Mouse (Mus musculus): ENCODE data around the gene Frrs1l. TPM values are rescaled to one million over a fixed set of nuclear protein-coding genes. Genes with fewer than 3 reads are reported as not detected.

The Frrs1l gene
- polyA plus RNA-seq, 1 experiment from 2014 or later, result 0.39 TPM

DNA sequence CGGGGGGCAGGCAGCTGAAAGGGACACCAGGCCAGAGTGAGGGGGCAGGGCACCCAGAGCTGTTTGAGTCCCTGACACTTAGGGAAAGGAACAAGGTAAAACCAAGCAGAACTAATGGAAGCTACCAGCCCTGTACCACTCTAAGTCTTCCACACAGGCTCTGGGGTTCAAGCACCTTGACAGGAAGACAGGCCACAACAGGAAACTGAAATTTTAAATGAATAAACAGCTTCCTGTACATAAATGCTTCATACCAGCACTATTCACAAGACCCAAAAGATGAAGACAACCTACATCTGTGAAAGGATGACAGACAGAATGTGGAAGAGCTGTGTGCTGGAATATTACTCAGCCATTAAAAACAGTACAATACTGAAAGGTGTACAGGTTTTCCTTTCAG lies 54.9 kb downstream of the Frrs1l start:
- no peak overlapping the region for H3K27ac ChIP-seq (ENCODE audit: low read length)
- peaks cover 10% of the 10 kb centered on the region; the same call in 1 of the 2 replicates for H3K4me1 ChIP-seq (ENCODE audit: control insufficient read depth, insufficient read depth, low read length)
- peaks cover 2% of the 10 kb centered on the region; the same call in 1 of the 2 replicates for H3K36me3 ChIP-seq (ENCODE audit: control insufficient read depth, insufficient read depth, low read length)
- no peak overlapping the region for H3K4me3 ChIP-seq (ENCODE audit: low read length)
- H3K9ac ChIP-seq (ENCODE audit: low read depth, low read length), result no peak overlapping the region
- no peaks in the 10 kb centered on the region for H3K9me3 ChIP-seq (ENCODE audit: control insufficient read depth, low read length)
- no peaks in the 10 kb centered on the region for H3K27me3 ChIP-seq (replicated peaks; ENCODE audit: control insufficient read depth, insufficient read depth, low read length)
- H3K4me2 ChIP-seq (ENCODE audit: low read depth, low read length), result no peak overlapping the region
- WGBS, result no CpG with 5 or more reads among the region's 1 CpGs
- no peak for ATAC-seq

- Histone ChIP-seq H3K36me3 (ENCODE audit: control insufficient read depth, insufficient read depth, low read length) (peaks cover 2% of the 10 kb centered on the region; the same call in 1 of the 2 replicates), H3K4me3 (ENCODE audit: low read length) (no peak overlapping the region)
- 89% methylated on average over 4 of the region's 4 CpGs for WGBS
Measured at GRCm38 (mm10) chr4:56933154-56933553, 57.0 kb downstream of the Frrs1l start.

DNA sequence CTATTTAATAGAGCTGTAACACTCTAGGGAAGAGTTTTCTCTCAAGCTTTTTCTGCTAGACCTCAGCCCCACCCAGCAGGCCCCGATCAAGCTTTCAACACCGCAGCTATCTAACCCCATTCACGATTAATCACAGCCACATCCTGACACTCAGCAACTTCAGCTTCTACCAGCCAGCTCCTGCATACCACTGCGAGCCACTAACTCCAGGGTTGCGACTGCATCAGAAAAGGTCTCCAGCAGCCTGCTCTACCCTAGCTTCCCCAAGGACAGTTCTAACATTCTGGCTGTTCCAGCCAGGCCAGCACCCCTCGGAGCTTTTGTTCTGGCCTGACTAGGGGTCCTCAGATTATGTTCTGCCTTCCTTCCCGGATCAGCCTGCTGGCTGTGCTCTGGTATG lies 58.1 kb downstream of the Frrs1l start:
- 70% methylated on average over 7 of the region's 7 CpGs for whole genome bisulfite sequencing
- no peaks in the 10 kb centered on the region for H3K27me3 ChIP-seq (replicated peaks; ENCODE audit: control insufficient read depth, insufficient read depth, low read length)
- peaks cover 2% of the 10 kb centered on the region; the same call in 1 of the 2 replicates for H3K36me3 ChIP-seq (ENCODE audit: control insufficient read depth, insufficient read depth, low read length)
- H3K9ac ChIP-seq (ENCODE audit: low read depth, low read length), result no peak overlapping the region
- H3K4me3 ChIP-seq (ENCODE audit: low read length), result no peak overlapping the region
- H3K9me3 ChIP-seq (ENCODE audit: control insufficient read depth, low read length), result no peaks in the 10 kb centered on the region
- no peak overlapping the region for H3K4me2 ChIP-seq (ENCODE audit: low read depth, low read length)
- 0 out of 2 replicates have a peak, but pooled peaks cover 3% of the 10 kb centered on the region for H3K4me1 ChIP-seq (ENCODE audit: control insufficient read depth, insufficient read depth, low read length)
- ATAC-seq, result no peak
- no peak overlapping the region for H3K27ac ChIP-seq (ENCODE audit: low read length)

More at GRCm38 (mm10) chr4:56933154-56933553, 57.0 kb downstream of the Frrs1l start:
- Histone ChIP-seq H3K27me3 (replicated peaks; ENCODE audit: control insufficient read depth, insufficient read depth, low read length) (no peaks in the 10 kb centered on the region), H3K4me2 (ENCODE audit: low read depth, low read length) (no peak overlapping the region), H3K9me3 (ENCODE audit: control insufficient read depth, low read length) (no peaks in the 10 kb centered on the region), H3K27ac (ENCODE audit: low read length) (no peak overlapping the region), H3K4me1 (ENCODE audit: control insufficient read depth, insufficient read depth, low read length) (0 out of 2 replicates have a peak, but pooled peaks cover 5% of the 10 kb centered on the region), H3K9ac (ENCODE audit: low read depth, low read length) (no peak overlapping the region)
- no peak for ATAC-seq

DNA sequence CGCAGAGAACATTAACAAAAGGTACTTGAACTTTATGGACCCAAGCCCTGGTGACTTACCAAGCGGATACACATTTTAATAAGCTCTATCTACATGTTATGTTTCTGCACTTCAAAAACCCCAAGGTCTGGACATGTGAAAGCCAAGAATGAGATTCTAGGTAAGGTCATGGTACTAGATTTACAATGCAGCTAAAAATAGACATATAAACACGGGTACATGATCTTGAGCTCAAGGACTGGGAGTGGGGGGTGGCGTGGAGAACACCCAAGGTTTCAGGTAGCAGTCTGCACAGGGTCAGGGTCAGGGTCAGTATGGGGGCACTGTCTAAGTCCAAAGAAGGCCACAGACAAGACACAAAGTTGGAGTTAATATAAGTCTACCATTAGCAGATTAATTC lies 59.9 kb downstream of the Frrs1l start:
- Histone ChIP-seq H3K4me1 (ENCODE audit: control insufficient read depth, insufficient read depth, low read length) (no peaks in the 10 kb centered on the region), H3K4me3 (ENCODE audit: low read length) (no peak overlapping the region), H3K27ac (ENCODE audit: low read length) (no peak overlapping the region), H3K9me3 (ENCODE audit: control insufficient read depth, low read length) (no peaks in the 10 kb centered on the region), H3K36me3 (ENCODE audit: control insufficient read depth, insufficient read depth, low read length) (peaks cover 2% of the 10 kb centered on the region; the same call in 1 of the 2 replicates), H3K4me2 (ENCODE audit: low read depth, low read length) (no peak overlapping the region), H3K9ac (ENCODE audit: low read depth, low read length) (no peak overlapping the region), H3K27me3 (replicated peaks; ENCODE audit: control insufficient read depth, insufficient read depth, low read length) (no peaks in the 10 kb centered on the region)
- 71% methylated on average over 4 of the region's 4 CpGs for WGBS
- ATAC-seq, result no peak

DNA sequence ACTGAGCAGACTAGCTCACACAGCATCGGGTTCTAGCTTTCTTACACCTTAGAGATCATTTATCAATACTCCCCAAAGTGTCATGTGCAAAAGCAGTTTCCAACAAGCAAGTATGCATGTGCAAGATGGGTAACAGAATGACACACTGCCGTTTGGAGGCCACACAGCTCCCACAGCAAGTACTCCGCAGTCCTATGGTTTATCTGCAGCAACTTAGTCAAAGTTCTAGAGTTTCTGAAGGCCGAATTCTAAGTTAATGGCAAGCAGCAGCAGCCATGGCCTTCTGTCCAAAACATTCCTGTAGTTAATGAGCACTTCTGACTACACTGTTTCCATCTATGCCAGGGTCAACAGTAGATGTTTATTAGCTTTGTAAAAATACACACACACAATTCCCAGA lies 63.2 kb downstream of the Frrs1l start:
- Histone ChIP-seq H3K9ac (ENCODE audit: low read depth, low read length) (no peak overlapping the region), H3K4me3 (ENCODE audit: low read length) (no peak overlapping the region), H3K4me1 (ENCODE audit: control insufficient read depth, insufficient read depth, low read length) (no peaks in the 10 kb centered on the region), H3K36me3 (ENCODE audit: control insufficient read depth, insufficient read depth, low read length) (peaks cover 13% of the 10 kb centered on the region), H3K27me3 (replicated peaks; ENCODE audit: control insufficient read depth, insufficient read depth, low read length) (no peaks in the 10 kb centered on the region), H3K27ac (ENCODE audit: low read length) (no peak overlapping the region), H3K4me2 (ENCODE audit: low read depth, low read length) (no peak overlapping the region), H3K9me3 (ENCODE audit: control insufficient read depth, low read length) (no peaks in the 10 kb centered on the region)
- 85% methylated on average over 4 of the region's 4 CpGs for WGBS
- ATAC-seq, result no peak

DNA sequence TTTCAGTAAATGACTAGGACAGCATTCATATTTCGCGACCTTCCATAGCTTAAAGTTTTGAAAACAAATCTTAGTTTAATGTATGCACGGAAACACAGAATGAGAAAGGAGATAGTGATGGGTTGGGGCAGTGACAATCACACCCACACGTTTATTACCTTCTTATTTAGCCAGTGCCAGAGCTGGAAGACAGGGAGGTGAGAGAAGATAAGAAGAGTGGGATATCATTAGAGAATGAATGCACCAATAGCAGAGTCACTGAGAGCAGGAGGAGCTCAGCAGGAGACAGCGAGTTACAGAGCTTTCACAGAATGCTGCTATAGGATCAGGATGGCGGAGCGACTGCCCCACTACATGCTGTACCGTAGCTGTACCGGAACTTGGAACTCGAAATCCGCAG lies 68.0 kb downstream of the Frrs1l start:
- no peak overlapping the region for H3K27ac ChIP-seq (ENCODE audit: low read length)
- H3K4me2 ChIP-seq (ENCODE audit: low read depth, low read length), result no peak overlapping the region
- peaks cover 13% of the 10 kb centered on the region for H3K36me3 ChIP-seq (ENCODE audit: control insufficient read depth, insufficient read depth, low read length)
- H3K4me3 ChIP-seq (ENCODE audit: low read length), result no peak overlapping the region
- ATAC-seq, result no peak
- 94% methylated on average over 11 of the region's 11 CpGs for WGBS
- H3K9me3 ChIP-seq (ENCODE audit: control insufficient read depth, low read length), result no peaks in the 10 kb centered on the region
- H3K27me3 ChIP-seq (replicated peaks; ENCODE audit: control insufficient read depth, insufficient read depth, low read length), result no peaks in the 10 kb centered on the region
- H3K9ac ChIP-seq (ENCODE audit: low read depth, low read length), result no peak overlapping the region
- no peaks in the 10 kb centered on the region for H3K4me1 ChIP-seq (ENCODE audit: control insufficient read depth, insufficient read depth, low read length)

GRCm38 (mm10) chr4:56915732-56916325 lies 74.4 kb downstream of the Frrs1l start:
- H3K4me3 ChIP-seq (ENCODE audit: low read length), result no peak overlapping the region
- ATAC-seq, result no peak
- H3K4me1 ChIP-seq (ENCODE audit: control insufficient read depth, insufficient read depth, low read length), result no peaks in the 10 kb centered on the region
- H3K27me3 ChIP-seq (replicated peaks; ENCODE audit: control insufficient read depth, insufficient read depth, low read length), result no peaks in the 10 kb centered on the region
- H3K4me2 ChIP-seq (ENCODE audit: low read depth, low read length), result no peak overlapping the region
- no peaks in the 10 kb centered on the region for H3K9me3 ChIP-seq (ENCODE audit: control insufficient read depth, low read length)
- H3K36me3 ChIP-seq (ENCODE audit: control insufficient read depth, insufficient read depth, low read length), result peaks cover 4% of the 10 kb centered on the region
- H3K27ac ChIP-seq (ENCODE audit: low read length), result no peak overlapping the region
- WGBS, result 84% methylated on average over 15 of the region's 15 CpGs
- no peak overlapping the region for H3K9ac ChIP-seq (ENCODE audit: low read depth, low read length)

- ATAC-seq, result no peak
- H3K4me1 ChIP-seq (ENCODE audit: control insufficient read depth, insufficient read depth, low read length), result no peaks in the 10 kb centered on the region
- H3K4me2 ChIP-seq (ENCODE audit: low read depth, low read length), result no peak overlapping the region
- no peaks in the 10 kb centered on the region for H3K27me3 ChIP-seq (replicated peaks; ENCODE audit: control insufficient read depth, insufficient read depth, low read length)
- H3K27ac ChIP-seq (ENCODE audit: low read length), result no peak overlapping the region
- H3K9me3 ChIP-seq (ENCODE audit: control insufficient read depth, low read length), result no peaks in the 10 kb centered on the region
- no peak overlapping the region for H3K4me3 ChIP-seq (ENCODE audit: low read length)
- H3K36me3 ChIP-seq (ENCODE audit: control insufficient read depth, insufficient read depth, low read length), result peaks cover 6% of the 10 kb centered on the region
- 83% methylated on average over 1 of the region's 1 CpGs for WGBS
- H3K9ac ChIP-seq (ENCODE audit: low read depth, low read length), result no peak overlapping the region
Measured at GRCm38 (mm10) chr4:56914761-56915160, 75.4 kb downstream of the Frrs1l start.

DNA sequence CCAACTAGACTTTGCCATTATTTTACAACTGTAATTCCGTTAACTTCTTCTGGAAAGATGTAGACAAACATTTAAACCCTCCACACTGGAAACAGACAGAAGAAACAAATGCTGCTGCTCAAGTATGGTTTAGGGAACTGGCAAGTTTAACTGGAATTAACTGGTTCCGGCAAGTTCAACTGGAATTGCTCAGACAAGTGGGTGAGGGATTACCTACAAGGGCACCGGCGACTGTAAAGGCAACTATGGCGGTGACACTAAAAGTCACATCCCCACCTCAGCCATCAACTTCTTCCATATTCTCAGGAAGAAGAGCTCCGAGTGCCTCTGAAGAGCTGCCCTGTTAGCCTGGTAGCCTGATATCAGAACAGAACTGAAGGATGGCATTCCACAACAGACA lies 75.9 kb downstream of the Frrs1l start:
- no peak overlapping the region for H3K4me3 ChIP-seq (ENCODE audit: low read length)
- no peak overlapping the region for H3K4me2 ChIP-seq (ENCODE audit: low read depth, low read length)
- H3K4me1 ChIP-seq (ENCODE audit: control insufficient read depth, insufficient read depth, low read length), result no peaks in the 10 kb centered on the region
- 92% methylated on average over 6 of the region's 6 CpGs for WGBS
- no peaks in the 10 kb centered on the region for H3K27me3 ChIP-seq (replicated peaks; ENCODE audit: control insufficient read depth, insufficient read depth, low read length)
- no peaks in the 10 kb centered on the region for H3K9me3 ChIP-seq (ENCODE audit: control insufficient read depth, low read length)
- H3K27ac ChIP-seq (ENCODE audit: low read length), result no peak overlapping the region
- H3K9ac ChIP-seq (ENCODE audit: low read depth, low read length), result no peak overlapping the region
- peaks cover 8% of the 10 kb centered on the region for H3K36me3 ChIP-seq (ENCODE audit: control insufficient read depth, insufficient read depth, low read length)
- no peak for ATAC-seq

Measured in intestine, embryonic 16.5 days (tissue).